ENCODE assay signal across 17 mouse cellular contexts in genomic region chr13:116968906-116969305, GRCm38 (mm10).
"Had no signal": no experiment of that assay in that cellular context is flagged by ENCODE, and none has a peak within 500 bp of the region (broad histone marks: within the 10 kb centered on the region; RNA-seq: fewer than 3 reads in every experiment).

No protein-coding gene starts in this region.

- H3K4me1 ChIP-seq: lung, embryonic 15.5 days; megakaryocyte, embryonic 14.5 days; midbrain, embryonic 13.5 days; midbrain, embryonic 15.5 days; neural tube, embryonic 12.5 days; stomach, embryonic 15.5 days had no signal

- H3K27me3 ChIP-seq: lung, embryonic 15.5 days; megakaryocyte, embryonic 14.5 days; midbrain, embryonic 13.5 days; midbrain, embryonic 15.5 days; neural tube, embryonic 12.5 days; stomach, embryonic 15.5 days had no signal

- DNase-seq: lung, adult 2 months; lung, postnatal 14 days; lung, postnatal 36 days; right cerebral cortex, postnatal 14 days; thymus, adult 2 months; thymus, postnatal 25 days; thymus, postnatal 4 days had no signal

- H3K9me3 ChIP-seq: lung, embryonic 15.5 days; megakaryocyte, embryonic 14.5 days; midbrain, embryonic 13.5 days; midbrain, embryonic 15.5 days; neural tube, embryonic 12.5 days; stomach, embryonic 15.5 days had no signal

- H3K9ac ChIP-seq: lung, embryonic 15.5 days; midbrain, embryonic 13.5 days; midbrain, embryonic 15.5 days; neural tube, embryonic 12.5 days; stomach, embryonic 15.5 days had no signal

- ATAC-seq: lung, postnatal 0 days; midbrain, embryonic 13.5 days; midbrain, embryonic 15.5 days had no signal

- H3K27ac ChIP-seq: lung, embryonic 15.5 days; macrophage; midbrain, embryonic 13.5 days; midbrain, embryonic 15.5 days; neural tube, embryonic 12.5 days; stomach, embryonic 15.5 days; stomach, postnatal 0 days had no signal

- H3K4me3 ChIP-seq: lung, embryonic 15.5 days; megakaryocyte, embryonic 14.5 days; midbrain, embryonic 13.5 days; midbrain, embryonic 15.5 days; neural tube, embryonic 12.5 days; stomach, embryonic 15.5 days had no signal

- H3K36me3 ChIP-seq: lung, embryonic 15.5 days; midbrain, embryonic 13.5 days; midbrain, embryonic 15.5 days; neural tube, embryonic 12.5 days; stomach, embryonic 15.5 days had no signal

- H3K4me2 ChIP-seq: lung, embryonic 15.5 days; midbrain, embryonic 11.5 days; midbrain, embryonic 13.5 days; midbrain, embryonic 15.5 days; neural tube, embryonic 12.5 days; stomach, embryonic 15.5 days had no signal
